Mouse (Mus musculus): ENCODE data around the gene Gm49321.

Gm49321 gene
- long read RNA-seq, experiment 1, partial matches to known transcripts = 0 of 1 reads
- long read RNA-seq, experiment 1, other reads (novel, unspliced or antisense) = 1 of 1 reads
- long read RNA-seq, experiment 2, partial matches to known transcripts = 0 of 1 reads
- long read RNA-seq, experiment 2, other reads (novel, unspliced or antisense) = 1 of 1 reads

DNA sequence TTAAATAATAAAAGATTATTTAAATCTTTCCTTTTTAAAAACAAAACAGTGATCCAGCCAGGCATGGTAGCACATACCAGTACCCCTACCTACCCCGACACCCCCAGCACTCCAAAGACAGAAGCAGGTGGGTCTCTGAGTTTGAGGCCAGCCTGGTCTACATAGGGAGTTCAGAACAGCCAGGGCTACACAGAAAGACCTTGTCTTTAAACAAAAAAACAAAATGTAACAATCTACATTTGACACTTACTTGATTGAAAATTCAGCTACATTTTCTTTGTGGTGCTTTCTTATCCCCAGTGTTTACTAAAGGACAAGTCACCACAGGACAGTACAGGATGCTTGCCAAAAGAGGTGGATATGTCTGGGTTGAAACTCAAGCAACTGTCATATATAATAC lies at the start of gene Gm49321:
Gene Gm49321 (plus strand): TSS at position 301 of the 400 bp plus-strand sequence.
- intact Hi-C loops (cut with DNase I) = loop anchor here (5.0 kb wide), 1 partner anchor 40 kb away; no protein-coding TSS in a partner anchor

DNA sequence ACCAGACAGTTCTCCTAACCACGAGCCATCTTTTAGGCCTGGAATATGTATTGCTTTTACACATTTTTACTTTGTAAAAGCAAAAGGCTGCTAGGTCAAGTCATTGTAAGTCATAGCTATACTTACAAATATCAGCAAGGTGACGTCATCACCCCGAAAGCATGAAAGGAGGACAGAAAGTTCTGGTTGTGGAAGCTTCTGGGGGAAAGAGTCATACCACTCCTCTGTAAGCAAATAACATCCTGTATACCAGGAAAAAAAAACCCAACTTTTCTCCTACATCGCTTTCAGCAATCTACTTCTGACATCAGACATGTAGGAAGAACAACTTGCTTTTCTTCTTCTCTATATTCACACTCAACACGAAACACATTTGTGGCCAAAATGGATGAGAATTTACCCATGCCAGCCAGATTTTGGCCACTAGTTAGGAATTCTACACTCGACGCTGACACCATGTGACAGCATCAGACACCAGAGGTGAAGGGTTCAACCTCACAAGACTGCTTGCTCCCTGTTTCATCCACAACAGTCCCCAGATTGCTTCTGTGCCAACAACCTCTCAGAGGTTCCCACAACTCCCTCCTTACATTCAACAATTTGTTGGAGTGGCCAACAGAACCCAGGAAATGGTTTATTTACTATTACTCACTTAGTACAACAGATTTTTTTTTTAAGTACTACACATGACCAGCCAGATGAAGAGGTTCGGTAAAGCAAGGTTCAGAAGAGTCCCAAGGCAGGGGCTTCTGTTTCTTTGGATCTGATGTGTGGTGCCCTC lies 49.3 kb upstream of the Gm49321 start:
- intact Hi-C loops (cut with DNase I) = no loop called here

- intact Hi-C loops (cut with DNase I) = no loop called here
These were observed 47.9 kb upstream of the Gm49321 start for GRCm38 (mm10) chr12:73889571-73889970.

- intact Hi-C loops (cut with DNase I) = no loop called here
These were observed 47.4 kb upstream of the Gm49321 start for GRCm38 (mm10) chr12:73890086-73890485.

- intact Hi-C loops (cut with DNase I) = no loop called here
These were observed 44.8 kb upstream of the Gm49321 start for GRCm38 (mm10) chr12:73892616-73893015.

GRCm38 (mm10) chr12:73894838-73895237 lies 42.6 kb upstream of the Gm49321 start:
- intact Hi-C loops (cut with DNase I) = no loop called here

DNA sequence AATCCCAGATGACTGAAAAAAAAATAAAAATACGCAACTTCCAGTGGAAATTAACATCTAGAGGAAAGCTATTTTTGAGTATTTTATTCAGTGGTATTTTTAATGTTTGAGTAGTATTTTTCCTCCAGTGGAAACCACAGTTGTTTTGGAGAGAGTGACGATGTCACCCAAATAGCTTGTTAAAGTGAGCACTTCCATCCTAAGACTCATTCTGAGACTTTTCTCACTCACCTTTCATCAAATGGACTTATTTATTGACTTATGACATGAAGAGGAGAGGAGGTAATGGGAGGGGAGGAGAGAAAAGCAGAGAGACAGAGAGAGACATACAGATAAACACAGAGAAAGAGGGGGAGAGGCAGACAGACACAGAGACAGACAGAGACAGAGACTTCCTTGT lies 41.8 kb upstream of the Gm49321 start:
- intact Hi-C loops (cut with DNase I) = no loop called here

DNA sequence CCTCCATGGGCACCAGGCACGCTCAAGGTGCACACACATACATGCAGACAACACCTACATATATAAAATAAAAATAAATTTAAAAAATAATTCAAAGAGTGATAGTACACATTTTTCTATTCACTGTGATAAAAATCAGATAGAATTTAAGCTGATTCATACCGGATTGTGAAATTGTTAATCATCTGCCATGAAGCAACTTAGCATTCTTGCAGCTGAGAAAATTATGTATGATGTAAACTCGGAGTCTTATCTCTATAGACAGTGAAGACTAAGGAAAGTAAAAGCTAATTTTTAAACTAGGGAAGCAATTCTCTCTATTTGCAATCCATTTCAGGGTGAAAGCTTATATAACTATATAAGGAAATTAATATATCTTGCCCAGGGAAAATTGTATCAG lies 41.0 kb upstream of the Gm49321 start:
- intact Hi-C loops (cut with DNase I) = no loop called here

DNA sequence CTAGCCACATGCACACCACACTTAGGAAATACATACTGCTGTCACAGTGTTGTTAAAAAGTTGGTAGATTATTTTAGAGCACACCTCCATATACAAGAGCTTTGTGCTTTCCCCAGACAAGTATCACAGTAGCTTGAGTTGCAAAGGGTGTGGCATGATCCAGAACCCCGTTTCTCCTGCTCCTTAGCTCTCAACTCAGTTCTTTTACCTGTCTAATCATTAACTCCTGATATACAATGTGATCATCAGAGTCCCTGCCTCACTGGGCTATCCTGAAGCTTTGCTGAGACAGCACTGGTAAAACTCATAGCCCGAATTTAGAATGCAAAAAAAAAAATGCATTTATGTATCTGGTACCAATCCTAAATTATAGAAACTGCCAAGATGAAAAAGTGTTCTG lies 39.2 kb upstream of the Gm49321 start:
- intact Hi-C loops (cut with DNase I) = no loop called here

GRCm38 (mm10) chr12:73904133-73904934 lies 33.1 kb upstream of the Gm49321 start:
- intact Hi-C loops (cut with DNase I) = no loop called here

DNA sequence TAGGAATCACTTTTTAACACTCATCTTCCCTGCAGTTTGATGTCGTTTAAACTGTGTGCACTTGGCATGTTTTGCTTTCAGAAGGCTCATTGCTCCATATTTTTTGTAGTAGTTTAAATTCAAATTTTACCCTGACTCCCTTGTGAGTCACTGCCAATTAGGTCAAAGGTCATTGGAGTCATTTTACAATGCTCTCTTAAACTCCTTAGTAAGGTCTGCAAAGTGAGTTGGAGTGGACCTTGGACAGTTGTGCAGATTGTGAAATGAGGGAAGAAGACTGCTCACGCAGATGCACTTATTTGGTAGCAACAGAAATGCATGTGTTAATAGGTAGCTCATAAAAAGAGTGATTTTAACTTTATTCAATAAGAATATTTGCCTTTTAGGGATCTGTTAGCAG lies 32.4 kb upstream of the Gm49321 start:
- intact Hi-C loops (cut with DNase I) = no loop called here

GRCm38 (mm10) chr12:73905555-73905954 lies 31.9 kb upstream of the Gm49321 start:
- intact Hi-C loops (cut with DNase I) = no loop called here

DNA sequence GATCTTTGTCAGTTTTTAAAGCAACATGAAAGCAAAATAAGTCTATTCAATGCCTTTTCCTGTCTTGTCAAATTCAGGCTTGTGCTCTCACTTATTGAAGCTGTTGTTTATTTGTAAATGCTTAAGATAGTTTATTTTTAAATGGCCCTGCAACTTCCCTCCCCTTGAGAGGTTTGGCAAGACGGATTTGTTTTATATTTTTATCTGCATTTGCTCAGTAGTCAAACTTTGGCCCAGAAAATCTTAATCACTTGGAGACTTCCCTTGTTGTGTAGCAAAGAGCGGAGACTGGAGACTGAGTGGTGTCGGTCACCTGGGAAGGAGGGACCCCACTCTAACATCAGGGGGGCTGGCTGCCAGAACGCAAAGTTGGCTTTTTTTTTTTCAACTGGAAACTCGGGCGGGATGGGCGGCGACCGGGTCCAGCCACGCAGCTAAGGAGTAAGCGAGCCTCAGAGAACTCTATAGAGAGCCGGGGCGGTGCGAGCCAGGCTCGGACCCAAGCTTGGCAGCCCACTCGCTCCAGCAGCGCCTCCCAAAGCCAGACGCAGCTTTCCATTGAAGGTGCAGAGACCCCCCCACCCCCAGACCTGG lies 30.3 kb upstream of the Gm49321 start:
- intact Hi-C loops (cut with DNase I) = no loop called here

DNA sequence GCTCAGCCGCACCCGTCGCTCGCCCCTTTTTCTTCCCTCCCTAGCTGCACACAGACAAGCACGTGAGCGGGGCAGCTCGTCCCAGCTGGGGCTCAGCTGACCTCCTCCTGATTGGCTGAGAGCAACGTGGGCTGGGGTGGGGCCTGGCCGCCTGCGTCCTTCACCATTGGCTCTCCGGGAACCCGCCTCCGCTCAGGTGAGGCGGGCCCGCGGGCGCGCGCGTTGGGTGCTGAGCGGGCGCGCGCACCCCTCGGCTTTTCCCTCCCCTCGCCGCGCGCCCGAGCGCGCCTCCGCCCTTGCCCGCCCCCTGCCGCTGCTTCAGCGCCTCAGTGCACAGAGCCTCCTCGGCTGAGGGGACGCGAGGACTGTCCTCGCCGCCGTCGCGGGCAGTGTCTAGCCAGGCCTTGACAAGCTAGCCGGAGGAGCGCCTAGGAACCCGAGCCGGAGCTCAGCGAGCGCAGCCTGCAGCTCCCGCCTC lies 29.7 kb upstream of the Gm49321 start:
- intact Hi-C loops (cut with DNase I) = no loop called here

DNA sequence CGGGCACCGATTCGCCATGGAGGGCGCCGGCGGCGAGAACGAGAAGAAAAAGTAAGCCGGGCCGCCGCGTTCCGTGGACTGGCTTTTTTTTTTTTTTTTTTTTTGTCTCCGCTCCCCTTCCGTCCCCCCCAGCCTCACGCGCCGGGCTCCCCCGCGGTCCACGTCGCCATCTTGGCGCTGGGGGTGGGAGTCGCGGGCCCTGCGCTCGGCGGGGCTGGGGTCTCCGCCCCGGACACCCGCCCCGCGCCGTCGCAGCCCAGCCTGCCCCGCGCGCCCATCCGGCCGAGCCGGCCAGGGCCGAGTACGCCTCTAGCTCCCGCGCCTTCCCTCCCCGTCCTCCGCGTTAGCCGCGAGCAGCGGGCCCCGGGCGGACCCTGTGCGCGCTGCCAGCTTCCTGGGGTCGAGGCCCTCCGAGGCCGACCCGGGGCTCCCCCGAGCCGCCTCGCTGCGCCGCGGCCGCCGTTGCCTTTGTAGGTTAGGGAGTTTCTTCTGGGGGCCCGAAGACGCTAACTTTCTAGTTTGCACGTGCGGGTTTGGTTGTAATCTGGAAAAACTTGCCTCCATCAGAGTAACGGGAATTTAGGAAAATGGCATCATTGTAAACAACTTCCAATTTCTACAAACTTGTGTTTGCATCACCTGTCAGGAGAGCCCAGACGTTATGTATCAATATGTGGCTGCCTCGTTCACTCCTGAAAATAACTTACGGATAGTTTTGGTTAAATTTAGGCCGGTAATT lies 29.0 kb upstream of the Gm49321 start:
- intact Hi-C loops (cut with DNase I) = no loop called here

DNA sequence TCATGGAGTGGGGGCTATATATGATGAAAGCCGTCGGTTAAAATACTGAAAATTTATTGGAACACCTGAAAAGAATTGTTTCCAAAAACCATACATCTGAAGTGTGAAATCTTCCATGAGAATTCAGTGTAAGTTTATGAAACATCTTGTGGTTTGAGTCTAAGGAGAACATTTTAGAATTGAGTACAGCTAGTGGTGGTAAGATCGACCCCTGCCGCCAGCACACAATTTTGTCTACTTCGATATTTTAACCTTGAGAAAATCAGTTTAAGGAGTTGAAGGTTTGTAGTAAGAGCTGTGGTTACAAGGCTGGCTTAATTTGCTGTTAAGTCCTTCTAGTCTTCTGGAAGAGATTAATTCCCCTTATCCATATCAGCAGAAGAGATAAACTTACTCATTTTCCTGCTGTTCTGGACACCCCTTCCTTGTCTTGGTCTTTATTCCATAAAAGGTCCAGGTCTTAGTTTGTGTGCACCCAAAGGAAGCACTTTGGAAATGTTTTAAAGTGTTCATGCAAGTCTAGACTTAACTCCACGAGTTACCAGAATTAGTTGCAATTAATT lies 28.4 kb upstream of the Gm49321 start:
- intact Hi-C loops (cut with DNase I) = no loop called here

DNA sequence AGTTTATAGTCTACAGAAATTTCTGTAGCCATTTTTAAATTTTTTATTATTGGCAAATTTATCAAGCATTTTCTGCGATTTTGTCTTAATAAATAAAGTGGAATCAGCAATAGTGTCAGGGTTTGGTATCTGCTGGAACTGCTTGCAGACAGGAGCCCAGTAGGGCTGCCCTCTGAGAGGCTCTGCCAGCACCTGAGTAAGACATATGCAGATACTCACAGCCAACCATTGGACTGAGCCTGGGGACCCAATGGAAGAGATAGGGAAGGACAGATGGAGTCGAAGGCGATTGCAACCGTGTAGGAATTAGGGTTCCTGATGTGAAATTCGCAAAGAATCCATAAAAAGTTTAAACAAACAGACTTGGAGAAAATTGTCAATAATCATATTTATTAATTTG lies 19.0 kb upstream of the Gm49321 start:
- intact Hi-C loops (cut with DNase I) = no loop called here

DNA sequence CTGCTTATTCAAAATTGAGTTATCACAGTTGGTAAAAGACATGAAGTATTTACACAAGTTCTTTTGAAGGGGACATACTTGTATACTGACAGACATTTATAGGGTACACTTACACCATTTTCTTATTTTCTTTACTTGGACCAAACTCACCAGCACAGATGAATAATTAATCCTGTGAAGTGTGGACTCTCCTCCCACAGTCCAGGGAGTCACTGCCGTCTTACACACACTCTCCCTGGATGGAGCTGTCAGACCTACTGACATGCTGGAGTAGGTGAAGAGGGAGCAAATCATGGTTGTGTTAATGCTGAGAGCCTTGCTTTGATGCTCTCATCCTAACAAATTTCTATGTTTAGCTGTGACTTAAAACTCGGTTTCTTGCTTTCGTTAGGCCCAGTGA lies 7.2 kb upstream of the Gm49321 start:
- intact Hi-C loops (cut with DNase I) = loop anchor here (5.0 kb wide), 1 partner anchor 223 kb away; no protein-coding TSS in a partner anchor

DNA sequence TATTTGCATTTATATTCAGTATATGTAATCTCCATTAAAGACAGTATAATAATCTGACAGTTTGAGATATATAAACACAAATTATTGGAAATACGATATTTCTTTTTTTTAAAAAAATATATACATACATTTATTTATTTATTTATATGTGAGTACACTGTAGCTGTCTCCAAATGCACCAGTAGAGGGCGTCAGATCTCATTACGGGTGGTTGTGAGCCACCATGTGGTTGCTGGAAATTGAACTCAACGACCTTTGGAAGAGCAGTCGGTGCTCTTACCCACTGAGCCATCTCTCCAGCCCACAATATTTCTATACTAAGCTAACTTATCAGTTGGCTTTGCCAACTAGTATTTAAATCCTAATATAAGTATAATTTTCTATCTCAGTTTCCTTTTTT lies 6.2 kb upstream of the Gm49321 start:
- intact Hi-C loops (cut with DNase I) = loop anchor here (5.0 kb wide), 1 partner anchor 224 kb away; no protein-coding TSS in a partner anchor

GRCm38 (mm10) chr12:73934528-73934927 lies 2.9 kb upstream of the Gm49321 start:
- intact Hi-C loops (cut with DNase I) = loop anchor here (5.0 kb wide), 1 partner anchor 227 kb away; no protein-coding TSS in a partner anchor

All from adrenal gland (tissue).